Mouse (Mus musculus) frontal cortex, postnatal 14 days (tissue): ENCODE measurements around the gene Tbp.
"Not testable (repeated sequence)": the region's sequence is repeated elsewhere in the genome, so short reads cannot be mapped to it uniquely, and the experiment has no call there.

Experiments used
- DNase-seq, 2 experiments: peaks; one replicate each; pipeline ENCODE4 v3.0.0; 2022; ENCODE audit warnings: low spot score in 2 of 2

Tbp gene

DNA sequence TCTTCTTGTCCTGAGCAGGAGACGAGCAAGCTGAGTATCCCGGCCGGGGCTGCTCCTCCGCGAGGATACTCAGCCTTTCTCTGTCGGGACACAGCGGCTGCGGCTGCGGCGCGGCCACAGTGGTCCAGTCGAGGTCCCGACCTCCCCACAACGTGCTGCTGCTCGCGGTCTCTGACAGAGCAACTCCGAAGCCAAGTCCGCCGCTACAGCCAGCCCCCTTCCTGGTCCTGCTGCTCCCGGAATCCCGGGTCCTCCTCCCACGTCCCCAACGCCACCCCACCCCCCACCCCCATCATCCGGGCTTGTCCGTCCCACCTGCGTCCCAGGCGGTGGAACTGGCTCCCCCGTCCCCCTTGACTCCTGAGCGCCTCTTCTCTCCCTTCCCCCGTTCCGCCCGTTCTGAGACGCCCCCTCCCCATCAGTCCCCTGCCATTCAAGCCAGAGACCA lies 36.8 kb downstream of the Tbp start:
- DNase-seq: no peak

DNA sequence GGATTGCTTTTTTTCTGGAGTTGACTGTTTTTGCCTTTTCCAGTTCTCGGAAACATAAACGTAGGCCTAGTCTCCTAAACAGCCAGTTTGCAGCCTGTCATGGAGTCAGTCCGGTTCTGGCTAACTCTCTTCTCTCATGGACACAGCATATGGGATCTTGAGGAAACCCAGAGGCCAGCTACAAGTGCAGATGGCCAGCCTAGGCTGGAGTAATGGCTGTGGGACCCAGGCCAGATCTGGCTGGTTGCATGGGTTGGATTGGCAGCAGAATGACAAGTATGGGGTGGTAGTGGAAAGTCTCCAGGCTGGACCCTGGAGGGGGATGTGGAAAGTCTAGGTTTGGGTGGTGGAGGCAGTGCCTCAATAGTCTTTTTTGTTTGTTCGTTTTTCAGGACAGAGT lies 40.6 kb downstream of the Tbp start:
- no peak for DNase-seq

- not testable (repeated sequence) for DNase-seq
Measured at GRCm38 (mm10) chr17:15543868-15544267, 44.2 kb downstream of the Tbp start.

DNA sequence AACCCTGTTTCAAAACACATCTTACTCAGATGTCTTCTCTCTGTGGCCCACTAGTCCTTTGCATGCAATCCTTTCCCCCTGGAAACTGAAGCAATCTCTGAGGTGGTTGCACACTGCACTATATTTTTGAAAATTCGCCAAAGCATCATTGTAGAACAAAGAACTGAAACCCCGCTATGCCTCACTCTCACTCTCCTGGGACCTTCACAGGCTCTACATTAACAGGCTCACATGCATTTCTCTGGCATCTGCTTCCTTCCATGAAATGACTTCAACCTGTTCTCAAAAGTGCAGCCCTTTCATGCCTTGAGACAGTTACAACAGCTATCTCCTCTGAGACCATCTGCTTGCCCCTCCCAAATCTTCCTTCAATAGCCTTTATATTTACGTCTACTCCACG lies 46.8 kb downstream of the Tbp start:
- no peak for DNase-seq

DNA sequence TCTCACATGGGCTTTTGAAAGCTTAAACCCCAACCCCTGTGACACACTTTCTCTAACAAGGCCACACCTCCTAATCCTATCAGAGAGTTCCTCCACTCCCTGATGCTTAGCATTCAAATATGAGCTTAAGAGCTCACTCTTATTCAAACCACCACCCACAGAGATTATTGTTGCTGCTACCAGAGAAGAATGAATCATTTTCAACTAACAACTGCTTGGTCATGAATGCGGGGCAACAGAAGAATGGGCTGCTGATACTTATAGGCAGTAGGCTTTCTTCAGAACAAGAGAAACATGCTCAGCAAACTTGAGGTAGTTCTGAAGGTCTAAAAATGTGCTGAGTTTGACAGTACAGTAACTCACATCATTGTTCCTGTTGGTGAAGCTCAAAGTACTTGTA lies 50.0 kb downstream of the Tbp start:
- no peak for DNase-seq

GRCm38 (mm10) chr17:15559946-15560345 lies 60.3 kb downstream of the Tbp start:
- DNase-seq: no peak

GRCm38 (mm10) chr17:15564014-15564927 lies 64.6 kb downstream of the Tbp start, which contains the start of gene Prdm9:
Gene Prdm9 (minus strand): TSS chr17:15564354.
- DNase-seq: peak; percentile 99 to 100

DNA sequence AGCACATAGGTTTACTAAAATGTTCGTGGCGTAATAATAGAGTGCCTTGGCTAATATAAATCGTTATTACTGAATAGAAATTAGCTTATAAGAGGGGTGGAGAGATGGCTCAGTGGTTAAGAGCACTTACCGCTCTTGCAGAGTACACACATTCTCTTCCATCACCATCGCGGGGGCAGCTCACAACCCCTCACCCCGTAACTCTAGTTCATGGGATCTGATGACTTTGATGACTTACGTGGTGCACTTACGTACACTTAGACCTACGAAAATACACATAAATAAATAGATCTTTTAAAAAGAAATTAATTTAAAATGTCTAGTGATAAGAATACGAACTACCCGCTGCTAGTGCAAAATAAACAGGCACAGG lies 65.2 kb downstream of the Tbp start:
- DNase-seq: peak in 1 of 2 experiments; percentile 6

DNA sequence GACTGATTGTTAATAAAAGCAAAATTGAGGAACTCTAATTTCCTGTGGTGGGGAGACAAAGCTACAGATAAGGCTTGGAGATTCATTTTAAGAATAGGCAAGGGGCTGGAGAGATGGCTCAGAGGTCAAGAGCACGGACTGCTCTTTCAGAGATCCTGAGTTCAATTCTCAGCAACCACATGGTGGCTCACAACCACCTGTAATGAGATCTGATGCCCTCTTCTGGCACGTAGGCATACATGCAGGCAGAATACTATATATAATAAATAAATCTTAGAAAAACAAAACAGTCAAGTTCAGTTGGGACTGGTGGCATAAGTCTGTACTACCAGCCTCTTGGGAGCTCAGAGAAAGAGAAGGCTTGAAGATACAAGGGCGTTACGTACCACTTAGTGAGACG lies 67.2 kb downstream of the Tbp start:
- no peak for DNase-seq

- no peak for DNase-seq
Measured at GRCm38 (mm10) chr17:15575056-15575455, 75.4 kb downstream of the Tbp start.

- DNase-seq: no peak
Measured at GRCm38 (mm10) chr17:15577291-15577694, 77.6 kb downstream of the Tbp start.
